Mouse (Mus musculus) ZHBTc4 (cell line): Measurements from ENCODE around the gene Casp3.

Source experiments
- DNase-seq: peaks from one replicate; pipeline ENCODE4 v3.0.0-alpha.2; 2011; ENCODE audit warnings: low read depth, low spot score

Casp3 gene

DNA sequence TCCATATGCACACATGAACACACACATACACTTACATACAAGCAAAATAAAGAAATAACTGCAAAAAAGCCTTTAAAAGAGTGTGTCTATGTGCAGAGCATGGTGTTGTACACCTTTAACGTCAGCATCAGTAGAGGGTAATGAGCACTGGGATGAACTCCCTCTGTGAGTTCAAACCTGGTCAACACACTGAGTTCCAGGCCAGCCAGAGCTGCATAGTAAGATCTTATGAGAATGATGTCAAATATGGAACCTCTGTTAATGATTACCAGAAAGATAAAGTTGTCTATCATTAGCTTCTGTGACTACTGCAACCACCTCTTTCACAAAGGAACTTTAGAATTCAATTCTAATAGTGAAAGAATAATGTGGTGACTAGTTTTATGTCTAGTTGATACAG, 10.2 kb upstream of the Casp3 start:
- DNase-seq, result no peak

DNA sequence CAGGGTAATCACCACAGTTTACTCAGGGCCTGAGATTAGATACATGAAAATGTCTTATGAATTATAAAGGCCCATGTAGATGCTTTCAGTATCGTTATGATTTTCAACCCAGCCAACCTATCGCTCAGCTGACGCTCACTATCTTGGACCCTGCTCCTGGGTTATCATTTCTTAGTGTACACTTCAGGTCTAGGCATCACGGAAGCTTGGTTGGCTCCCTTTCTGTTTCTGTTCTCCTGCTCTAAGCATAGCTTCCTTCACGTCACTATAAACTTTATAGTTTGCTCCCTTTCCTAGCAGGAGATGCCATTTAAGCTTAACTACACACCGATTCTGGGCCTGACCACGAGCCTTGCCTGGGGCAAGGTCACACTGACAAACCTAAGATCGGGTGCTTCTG, 5.5 kb upstream of the Casp3 start:
- DNase-seq, result peak; percentile 70

DNA sequence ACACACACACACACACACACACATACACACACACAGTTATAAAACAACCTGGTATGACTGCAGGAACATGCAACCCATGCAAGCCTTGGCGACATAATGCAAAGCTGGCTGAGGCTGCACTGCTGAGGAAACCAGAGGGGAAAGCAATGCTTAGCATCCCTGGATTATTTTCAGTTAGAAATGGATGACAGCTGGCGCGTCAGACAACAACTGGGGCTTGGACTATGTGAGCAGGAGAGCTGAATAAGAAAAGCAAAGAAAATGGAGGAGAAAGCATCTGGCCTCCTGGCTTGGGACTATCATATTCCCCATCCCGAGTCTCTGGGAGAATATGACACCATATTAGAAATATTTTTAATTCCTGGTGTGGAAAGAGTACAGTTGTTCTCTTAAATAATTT, 4.2 kb upstream of the Casp3 start:
- no peak for DNase-seq

DNA sequence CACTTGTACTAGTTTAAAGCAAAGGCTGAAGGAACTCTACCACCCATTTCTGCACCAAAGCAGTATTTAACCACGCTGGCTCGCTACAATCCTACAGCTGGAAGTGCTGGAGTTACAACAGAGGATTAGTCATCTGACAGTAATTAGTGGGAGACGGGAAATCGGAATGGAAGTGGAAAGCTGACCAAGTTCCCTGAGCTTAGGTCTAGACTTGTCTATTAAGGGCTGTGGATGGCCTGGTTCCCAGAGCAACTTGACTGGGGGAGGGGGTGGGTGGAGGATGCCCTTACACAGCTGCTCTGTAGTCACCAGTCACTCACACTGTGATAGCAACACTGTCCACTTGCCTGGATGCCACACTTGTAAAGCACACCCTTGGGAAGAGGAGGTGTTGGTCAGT, 3.7 kb upstream of the Casp3 start:
- DNase-seq, result no peak

DNA sequence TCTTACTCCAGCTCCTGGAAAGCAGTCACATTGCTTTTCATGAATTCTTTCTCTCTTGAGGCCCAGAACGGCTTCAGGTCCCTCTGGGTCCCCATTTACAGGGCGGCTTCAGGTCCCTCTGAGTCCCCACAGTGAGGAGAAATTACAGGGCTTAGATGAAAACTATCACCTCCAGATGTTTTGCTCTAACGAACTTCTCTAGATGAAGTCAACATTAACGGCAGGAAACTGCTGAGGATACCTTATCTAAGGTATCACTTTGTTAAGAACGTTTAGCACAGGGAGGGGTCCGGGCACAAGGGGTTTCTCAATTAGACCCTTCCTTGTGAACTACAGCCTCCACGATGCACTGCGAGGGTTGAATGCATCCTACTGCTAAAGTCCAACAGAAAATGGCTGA, 1.2 kb upstream of the Casp3 start:
- DNase-seq, result no peak

DNA sequence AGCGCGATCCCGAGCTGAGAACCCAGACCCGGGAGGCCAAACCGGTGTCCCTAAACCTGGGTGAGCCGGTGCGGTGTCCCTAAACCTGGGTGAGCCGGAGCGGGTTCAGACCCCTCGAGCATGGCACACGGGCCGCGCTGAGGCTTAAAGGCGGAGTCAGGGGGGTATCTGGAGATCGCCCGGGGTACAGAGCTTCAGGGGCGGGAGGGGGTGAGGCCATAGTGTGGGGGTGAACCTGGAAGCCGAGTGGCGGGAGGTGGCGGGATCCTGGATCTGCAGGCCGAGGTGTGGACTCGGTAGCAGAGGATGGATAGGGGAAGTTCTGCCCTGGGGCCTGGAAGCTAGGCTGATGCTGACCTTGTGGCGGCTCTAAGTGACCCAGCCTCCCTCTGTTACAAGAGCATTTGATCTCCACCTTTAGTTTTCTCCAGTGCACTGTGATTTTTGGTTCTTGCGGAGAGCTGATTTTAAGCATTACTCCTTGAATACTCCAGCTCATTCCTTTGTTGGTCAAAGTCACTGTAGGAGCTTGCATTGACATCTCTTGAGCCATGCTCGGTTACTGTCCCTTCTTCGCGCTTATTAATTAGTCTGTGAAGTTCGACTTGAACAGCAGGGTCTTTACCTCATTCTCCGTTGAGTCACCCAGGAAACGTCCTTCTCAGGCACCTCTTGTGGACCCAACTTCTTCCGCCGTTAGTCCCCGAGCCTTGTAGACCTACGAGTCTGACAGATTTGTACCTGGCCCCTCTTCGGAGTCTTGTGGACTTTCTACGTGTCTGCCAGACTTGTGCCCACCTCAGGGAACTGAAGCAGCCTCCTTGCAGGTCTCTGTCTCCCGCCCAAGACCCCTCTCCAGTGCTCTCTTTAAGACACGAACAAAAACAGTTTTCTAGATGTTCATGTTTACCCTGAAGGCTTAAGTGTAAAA, 864 bp downstream of the Casp3 start:
- DNase-seq, result no peak

DNA sequence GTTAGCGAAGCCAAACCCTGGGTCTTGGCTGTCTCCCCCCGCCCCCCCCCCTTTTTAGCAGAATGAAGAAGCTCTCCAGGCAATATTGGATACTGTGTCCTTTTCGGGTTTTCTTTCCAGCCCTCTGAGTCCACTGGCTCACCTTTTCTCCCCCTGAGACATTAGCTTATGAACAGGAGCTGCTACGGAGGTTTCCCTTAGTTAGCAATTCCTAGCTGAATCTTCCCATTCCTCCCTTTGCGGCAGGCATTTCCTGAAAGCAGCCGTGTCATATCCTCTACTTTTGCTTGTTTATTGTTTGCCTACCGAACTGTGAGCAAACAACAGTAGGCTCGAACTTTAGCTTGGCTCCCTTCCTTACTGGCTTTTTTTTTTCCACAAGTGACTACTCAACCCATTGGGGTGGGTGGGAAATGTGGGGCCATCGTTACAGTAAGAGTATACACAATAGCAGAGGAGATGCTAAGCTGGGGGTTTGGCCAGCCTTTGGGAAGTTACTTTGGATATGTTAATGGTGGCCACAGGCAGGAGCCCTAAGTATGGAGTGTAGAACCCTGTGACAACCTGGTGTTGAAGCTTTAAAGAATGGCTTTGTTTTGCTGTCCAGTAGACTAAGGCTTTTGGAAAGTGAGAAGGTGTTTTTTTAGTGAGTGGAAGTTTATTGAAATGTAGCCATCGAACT, 1.7 kb downstream of the Casp3 start:
- DNase-seq, result peak; percentile 52

DNA sequence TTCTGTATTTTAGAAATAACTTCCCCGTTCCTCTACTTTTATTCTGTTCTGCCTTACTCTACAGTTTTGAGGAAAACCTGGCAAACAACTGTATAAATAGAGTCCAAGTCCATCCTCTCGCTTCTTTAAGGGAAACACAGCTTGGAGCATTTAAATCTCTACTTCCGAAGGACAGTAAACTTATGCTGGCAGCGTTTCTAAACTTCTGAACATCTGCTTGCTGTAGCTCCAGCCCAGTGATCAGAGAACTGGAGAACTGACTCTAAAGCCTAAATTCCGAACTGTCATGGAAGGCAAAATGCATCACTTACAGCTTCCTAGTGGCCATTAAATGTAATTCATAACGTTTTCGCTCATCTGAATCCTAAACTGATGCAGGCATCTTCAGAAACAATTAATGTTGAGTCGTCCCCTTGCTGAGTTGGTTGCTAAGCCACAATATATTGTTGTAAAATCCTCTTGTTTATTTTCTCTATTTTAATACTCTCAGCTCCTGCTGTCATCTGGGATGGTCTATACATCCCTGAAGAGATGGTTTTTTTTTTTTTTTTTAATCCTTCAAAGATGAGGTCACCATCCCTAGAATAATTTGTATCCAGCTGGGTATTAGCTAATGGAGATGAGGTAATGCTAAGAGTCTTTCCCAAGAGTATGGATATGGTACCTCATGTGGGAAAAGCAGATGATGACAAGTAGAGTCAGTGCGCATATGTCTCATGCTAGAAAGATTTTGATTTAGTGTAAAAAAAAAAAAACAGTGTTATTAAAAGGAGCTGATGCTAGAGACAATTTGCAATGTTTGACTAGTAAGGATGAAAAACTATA, 5.6 kb downstream of the Casp3 start:
- DNase-seq, result no peak

DNA sequence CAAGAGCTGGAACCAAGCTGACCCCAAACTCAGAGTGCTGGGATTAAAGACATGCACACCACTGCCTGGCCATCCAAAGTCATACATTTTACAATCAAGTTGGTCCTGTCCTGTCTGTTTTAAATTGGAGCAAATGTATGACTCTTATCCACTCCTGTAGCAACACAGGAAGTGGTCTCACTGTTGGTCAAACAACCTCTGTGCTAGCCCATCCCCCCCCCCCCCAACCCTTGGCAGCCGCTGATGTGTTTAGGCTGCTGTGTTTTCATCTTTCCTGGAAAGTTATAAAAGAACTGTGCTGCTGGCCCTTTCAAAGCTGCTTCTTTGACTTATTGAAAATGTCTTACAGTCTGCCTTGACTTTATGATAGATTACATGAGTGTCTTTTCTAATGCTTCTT, 8.1 kb downstream of the Casp3 start:
- no peak for DNase-seq

DNA sequence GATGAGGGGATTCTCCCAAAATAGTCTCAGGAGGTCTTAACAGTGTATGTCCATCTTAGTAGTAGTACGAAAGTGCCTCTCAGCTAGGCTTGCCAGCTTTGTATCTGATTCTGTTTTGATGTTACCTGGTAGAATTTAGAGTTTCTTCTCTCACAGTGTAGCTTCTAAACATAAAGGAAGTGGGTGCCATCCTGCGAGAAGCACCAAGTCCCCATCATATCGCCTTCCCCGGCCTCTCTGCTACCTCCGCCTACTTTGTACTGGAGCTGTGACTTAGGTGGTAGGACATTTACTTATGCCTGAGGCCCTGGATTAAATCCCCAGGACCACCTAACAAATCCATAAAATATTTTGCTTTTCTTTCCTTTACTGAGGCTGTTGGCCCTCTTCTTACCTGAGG, 9.6 kb downstream of the Casp3 start:
- DNase-seq, result no peak

DNA sequence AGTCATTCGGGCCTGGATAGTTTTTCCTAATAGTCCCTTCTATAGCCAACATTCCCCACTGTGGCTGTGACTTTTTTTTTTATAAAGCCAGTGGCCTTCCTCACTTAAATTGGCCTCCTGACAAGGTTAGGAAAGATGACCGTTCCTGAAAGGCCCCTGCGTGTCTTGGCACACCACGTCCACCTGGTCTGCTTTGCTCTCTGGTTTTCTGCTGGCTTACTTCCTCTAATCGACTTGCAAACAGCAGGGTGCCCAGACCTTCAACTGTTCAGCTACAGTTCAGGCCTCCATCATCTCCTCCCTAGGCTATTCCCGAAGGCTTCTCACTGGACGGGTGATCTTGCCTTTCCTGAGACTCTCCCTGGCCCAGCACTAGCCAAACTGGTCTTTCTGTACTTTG, 10.8 kb downstream of the Casp3 start:
- no peak for DNase-seq

DNA sequence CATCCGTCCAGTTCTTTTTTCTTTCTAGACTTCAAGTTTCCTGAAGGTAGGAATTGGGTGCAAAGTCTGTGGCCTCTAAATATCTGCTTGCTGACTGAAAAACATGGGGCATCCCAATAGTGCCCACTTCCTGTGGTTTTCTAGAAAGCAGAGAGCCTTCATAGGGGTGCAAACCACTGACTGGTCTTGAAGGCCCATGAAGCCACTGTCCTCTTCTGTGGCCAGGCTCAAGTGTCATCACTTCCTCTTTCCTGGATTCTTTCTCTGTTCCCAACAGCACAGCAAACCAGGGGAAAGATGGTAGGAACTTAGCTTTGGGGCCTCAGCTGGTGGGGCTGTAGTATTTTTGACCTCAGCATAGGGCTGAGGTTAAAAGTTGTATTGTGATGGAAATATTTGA, 11.6 kb downstream of the Casp3 start:
- DNase-seq, result no peak

DNA sequence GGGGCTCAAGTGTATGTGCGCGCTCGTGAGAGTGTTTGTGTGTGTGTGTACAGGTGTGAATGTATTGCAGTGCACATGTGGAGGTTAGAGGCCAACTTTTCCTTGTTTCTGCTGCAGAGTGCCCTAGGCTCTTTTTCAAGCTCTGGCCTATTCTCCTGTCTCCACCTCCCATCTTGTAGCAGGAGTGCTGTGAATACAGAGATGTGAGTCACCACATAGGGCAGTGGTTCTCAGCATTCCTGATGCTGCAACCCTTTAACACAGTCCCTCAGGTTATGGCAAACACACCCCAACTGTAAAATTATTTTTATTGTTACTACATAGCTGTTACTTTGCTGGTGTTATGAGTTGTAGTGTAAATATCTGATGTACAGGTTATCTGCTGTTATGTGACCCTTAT, 13.3 kb downstream of the Casp3 start:
- DNase-seq, result no peak

DNA sequence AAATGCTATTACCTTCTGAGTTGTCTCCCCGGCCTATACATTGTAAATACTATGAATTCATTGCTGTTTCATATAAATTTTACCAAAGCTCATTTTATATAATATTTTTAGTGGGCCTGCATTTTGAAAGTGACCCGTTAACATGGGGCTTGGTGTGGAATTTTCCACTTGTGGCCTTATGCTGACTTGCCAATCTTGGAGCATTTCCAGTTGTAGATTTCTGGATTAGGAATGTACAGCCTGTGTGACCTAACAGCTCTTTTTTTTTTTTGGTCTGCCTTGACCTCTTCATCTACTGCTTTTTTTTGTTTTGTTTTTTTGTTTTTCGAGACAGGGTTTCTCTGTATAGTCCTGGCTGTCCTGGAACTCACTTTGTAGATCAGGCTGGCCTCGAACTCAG, 13.8 kb downstream of the Casp3 start:
- DNase-seq, result no peak

DNA sequence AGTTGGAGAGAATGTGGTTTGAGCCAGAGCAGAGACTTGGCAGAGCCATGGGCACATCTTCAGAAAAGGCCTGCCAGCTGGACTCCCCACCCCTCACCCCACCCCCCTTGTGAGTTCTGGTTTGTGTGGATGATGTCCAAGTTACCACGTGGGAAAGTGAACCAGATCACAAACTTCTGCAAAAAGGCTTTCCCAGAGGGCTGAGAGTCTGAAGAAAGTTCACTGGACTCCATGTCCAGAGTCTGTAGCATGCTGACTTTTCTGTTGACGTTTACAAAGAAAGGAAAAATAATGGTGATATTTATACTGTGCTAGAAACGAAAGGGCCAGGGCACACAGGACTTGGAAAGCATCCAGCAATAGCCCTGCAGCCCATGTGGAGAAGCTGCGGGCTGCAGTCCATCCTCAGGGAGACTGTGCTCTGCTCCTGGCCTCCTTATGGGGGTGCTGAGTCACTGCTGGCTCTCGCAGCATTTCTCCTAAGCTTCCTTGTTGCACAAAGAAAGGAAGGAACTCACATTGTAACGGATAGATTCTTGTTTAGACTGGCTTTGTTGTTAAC, 22.0 kb downstream of the Casp3 start:
- DNase-seq, result no peak

DNA sequence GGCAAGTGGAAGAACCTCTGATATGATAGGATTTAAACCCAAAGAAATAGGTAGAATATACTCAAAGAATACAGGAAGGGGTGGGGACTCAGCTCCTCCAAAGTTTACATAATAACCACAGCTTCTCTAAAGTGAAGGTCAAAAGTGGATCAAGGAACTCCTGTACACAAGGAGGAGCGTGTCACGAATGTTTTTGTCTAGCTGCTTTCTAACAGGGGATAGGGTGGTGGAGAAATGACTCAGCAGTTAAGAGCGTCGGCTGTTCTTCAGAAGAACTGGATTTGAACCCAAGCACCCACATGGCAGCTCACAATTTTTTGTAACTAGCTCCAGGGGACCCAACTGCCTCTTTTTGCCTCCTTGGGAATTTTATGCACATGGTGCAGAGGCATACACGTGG, 22.8 kb downstream of the Casp3 start:
- DNase-seq, result peak; percentile 25

DNA sequence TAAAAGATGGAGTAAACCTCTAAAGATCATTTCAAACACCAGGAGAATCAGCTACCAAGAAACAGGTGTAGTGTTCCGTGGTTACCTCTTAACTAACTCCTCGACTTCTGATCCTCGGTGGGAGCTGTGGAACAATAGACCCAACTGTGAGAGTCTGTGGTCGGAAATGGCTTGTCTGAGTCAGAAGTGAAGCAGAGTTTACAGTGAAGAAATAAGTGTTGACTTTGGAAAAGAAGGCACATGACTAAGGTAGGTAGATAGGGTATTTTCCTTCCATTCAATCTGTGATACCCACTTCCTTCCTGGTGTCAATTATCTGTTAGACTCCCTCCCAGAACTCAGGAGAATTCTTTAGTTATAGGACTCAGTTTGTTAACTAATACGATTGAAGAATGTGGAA, 24.2 kb downstream of the Casp3 start:
- DNase-seq, result no peak

DNA sequence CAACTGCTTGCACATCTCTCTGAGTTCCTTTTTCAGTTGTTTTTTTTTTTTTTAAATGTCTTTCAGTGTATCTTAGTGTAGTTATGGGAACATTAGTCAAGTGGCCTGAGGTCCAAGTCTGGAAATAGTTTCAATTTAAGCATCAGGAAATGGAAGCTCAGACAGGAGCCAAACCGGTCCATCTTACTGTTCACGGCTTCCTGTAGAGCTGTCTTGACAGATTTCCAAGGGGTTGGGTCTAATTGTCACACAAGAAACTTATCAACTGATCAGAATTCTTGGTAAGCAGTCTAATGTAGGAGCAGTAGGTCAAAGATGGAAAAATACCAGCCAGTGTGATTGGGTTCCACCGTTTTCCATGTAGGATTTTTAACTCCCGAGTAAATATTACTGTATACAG, 31.3 kb downstream of the Casp3 start:
- DNase-seq, result no peak

DNA sequence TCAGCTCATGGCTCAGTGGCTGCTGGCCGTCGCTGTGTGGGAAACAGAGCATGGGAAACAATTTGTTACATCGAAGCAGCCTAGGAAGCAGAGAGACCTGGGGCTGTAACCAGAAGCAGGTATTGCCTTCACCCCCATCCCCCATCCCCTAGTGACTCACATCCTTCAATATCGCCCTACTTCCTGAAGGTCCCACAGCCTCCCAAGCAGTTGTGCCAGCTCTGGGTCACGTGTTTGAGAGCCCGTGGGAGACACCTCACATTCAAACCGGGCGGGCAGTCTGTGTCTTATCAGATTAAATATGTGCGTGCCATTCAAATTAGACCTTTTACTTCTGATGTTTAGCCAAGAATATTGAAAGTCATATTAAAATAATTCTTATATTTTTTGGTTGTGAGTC, 34.8 kb downstream of the Casp3 start:
- DNase-seq, result no peak

DNA sequence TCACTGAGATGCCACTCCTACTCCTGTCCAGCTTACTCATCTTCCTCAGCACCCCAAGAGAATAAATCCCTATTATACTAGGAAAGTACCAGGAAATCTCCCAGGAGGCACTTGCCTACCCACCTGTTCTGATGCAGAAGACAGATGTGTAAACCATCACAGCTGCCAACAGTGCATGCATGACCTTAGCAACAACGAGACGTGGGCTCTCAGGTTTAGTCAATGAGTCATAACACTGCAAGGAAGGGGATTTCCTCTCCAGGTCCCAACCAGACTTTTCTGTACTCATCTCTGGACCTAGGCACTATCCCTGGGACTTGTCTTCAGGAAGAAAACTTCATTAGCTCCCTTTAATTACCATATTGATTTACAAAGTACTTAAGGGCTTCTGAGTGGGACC, 38.8 kb downstream of the Casp3 start:
- no peak for DNase-seq

DNA sequence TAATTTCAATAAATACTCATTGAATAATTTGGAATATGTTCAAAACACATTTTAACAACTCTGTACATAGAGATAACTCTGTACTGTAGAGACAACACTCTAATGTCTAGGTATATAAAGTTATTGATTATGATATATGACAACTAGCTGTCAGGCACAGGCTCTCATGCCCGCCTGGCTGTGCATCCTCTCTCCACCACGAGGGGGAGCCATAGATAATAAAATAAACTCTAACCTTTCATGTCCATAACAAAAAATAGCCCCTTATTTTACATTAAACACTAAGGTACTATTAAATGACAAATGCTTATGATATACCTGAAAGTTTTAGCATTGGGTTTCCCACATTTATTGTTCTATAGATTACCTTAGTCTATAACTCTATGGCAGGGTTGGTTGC, 54.4 kb downstream of the Casp3 start:
- peak; percentile 28 for DNase-seq
